Mouse (Mus musculus): ENCODE results near the gene Ncor2. TPM values are rescaled to one million over a fixed set of nuclear protein-coding genes. Genes with fewer than 3 reads are reported as not detected.
A peak's percentile ranks its signal among the peaks of the same experiment; 100 is the strongest.

Ncor2 gene
- polyA plus RNA-seq, 1 experiment from 2014 or later, result 36.5 TPM

DNA sequence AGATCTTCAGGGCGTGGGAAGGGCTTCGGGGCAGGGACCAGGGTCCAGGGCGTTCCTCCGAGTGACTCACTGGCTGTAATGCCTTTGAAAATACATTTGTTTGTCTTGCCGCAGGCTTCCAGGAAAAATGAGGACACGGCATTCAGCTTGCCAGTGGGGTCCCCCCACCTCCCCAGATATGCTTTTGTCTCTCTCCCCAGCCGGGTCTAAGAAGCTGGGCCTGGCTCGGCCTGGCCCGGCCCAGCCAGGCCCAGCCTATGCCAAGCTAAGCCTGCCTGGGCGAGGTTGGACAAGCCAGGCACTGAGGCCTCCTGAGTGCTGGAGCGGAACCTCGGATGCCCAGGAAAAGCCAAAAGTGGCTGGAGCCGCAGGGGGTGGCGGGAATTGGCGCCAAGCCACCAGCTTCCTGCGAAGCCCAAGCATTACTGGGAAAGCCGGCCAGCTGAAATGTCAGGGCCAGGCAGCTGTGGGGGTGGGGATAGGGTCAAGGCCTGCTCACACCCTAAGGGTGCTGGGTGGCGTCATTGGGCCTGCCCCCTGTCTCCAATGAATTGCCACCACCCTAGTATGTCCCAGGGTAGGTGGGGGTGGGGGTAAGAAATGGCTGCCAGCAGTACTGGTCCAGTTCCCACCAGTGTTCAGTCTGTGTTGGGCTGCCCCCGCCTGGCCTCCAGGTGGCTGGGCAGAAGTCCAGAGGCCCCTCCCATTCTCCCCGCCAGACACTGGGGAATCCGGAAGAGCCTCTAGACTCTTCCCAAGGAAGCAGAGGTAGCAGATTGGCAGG lies 97.5 kb downstream of the Ncor2 start:
- 45% methylated on average over 21 of the region's 21 CpGs for WGBS
- peak; percentile 91 for DNase-seq
- Histone ChIP-seq H3K4me1 (ENCODE audit: insufficient read depth) (peaks cover 11% of the 10 kb centered on the region), H3K27me3 (ENCODE audit: insufficient read depth, low read length) (no peaks in the 10 kb centered on the region), H3K4me3 (ENCODE audit: low read depth, low read length) (no peak overlapping the region), H3K27ac (ENCODE audit: low read depth) (peak overlapping the region; percentile 80), H3K9me3 (ENCODE audit: low read depth, low read length) (no peaks in the 10 kb centered on the region), H3K36me3 (ENCODE audit: insufficient read depth) (peaks cover 96% of the 10 kb centered on the region), H3K4me2 (no peak overlapping the region), H3K9ac (peak overlapping the region; percentile 11; the same call in 1 of the 2 replicates)
- TF ChIP-seq CTCF (IDR thresholded peaks at IDR 0.05; ENCODE audit: low read depth), result 0 out of 2 replicates have a peak, but pooled peaks have one; percentile 8
- ATAC-seq (ENCODE audit: insufficient read depth), result peak; percentile 85

DNA sequence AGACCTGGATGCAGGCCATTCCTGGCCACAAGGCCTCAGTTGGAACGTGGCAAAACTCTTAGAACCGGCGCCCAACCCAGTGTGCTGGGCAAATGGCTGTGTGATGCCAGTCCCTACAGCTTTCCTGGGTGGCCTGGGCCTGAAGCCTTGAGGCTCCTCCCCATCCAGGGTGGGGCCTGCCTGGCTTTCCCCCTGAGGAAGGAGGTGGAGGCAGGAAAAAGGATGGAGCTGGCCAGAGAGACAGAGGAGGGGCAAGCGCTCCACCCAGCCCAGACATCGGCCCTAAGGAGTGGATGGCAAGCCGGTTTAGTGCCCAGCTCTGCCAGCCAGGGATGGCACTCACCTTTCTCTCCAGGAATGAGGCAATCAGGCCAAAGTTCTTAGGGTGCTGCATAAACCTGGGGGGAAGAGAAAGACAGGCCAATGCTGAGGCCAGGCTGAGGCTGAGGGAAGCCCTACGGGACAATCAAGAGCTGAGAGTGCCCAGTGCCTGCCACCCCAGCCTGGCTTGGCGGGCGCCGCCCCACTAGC lies 98.2 kb downstream of the Ncor2 start:
- no peak for TF ChIP-seq CTCF (IDR thresholded peaks at IDR 0.05; ENCODE audit: low read depth)

GRCm38 (mm10) chr5:125080352-125080751 lies 98.7 kb downstream of the Ncor2 start:
- peaks cover 91% of the 10 kb centered on the region for H3K36me3 ChIP-seq (ENCODE audit: insufficient read depth)
- no peak for TF ChIP-seq CTCF (IDR thresholded peaks at IDR 0.05; ENCODE audit: low read depth)
- H3K27me3 ChIP-seq (ENCODE audit: insufficient read depth, low read length), result no peaks in the 10 kb centered on the region
- H3K27ac ChIP-seq (ENCODE audit: low read depth), result no peak overlapping the region
- H3K9me3 ChIP-seq (ENCODE audit: low read depth, low read length), result no peaks in the 10 kb centered on the region
- ATAC-seq (ENCODE audit: insufficient read depth) (no peak), DNase-seq (no peak)
- H3K4me2 ChIP-seq, result no peak overlapping the region
- no peak overlapping the region for H3K4me3 ChIP-seq (ENCODE audit: low read depth, low read length)
- H3K9ac ChIP-seq, result no peak overlapping the region
- H3K4me1 ChIP-seq (ENCODE audit: insufficient read depth), result peaks cover 11% of the 10 kb centered on the region
- WGBS, result 88% methylated on average over 4 of the region's 4 CpGs

More for the DNA sequence above, 98.2 kb downstream of the Ncor2 start:
- Histone ChIP-seq H3K27ac (ENCODE audit: low read depth) (peak overlapping the region; percentile 80), H3K9me3 (ENCODE audit: low read depth, low read length) (no peaks in the 10 kb centered on the region), H3K4me1 (ENCODE audit: insufficient read depth) (peaks cover 11% of the 10 kb centered on the region), H3K4me3 (ENCODE audit: low read depth, low read length) (no peak overlapping the region), H3K4me2 (no peak overlapping the region), H3K36me3 (ENCODE audit: insufficient read depth) (peaks cover 92% of the 10 kb centered on the region), H3K27me3 (ENCODE audit: insufficient read depth, low read length) (no peaks in the 10 kb centered on the region), H3K9ac (peak overlapping the region; percentile 11; the same call in 1 of the 2 replicates)
- 84% methylated on average over 10 of the region's 10 CpGs for WGBS
- DNase-seq (no peak), ATAC-seq (ENCODE audit: insufficient read depth) (0 out of 2 replicates have a peak, but pooled peaks have one; percentile 5)

DNA sequence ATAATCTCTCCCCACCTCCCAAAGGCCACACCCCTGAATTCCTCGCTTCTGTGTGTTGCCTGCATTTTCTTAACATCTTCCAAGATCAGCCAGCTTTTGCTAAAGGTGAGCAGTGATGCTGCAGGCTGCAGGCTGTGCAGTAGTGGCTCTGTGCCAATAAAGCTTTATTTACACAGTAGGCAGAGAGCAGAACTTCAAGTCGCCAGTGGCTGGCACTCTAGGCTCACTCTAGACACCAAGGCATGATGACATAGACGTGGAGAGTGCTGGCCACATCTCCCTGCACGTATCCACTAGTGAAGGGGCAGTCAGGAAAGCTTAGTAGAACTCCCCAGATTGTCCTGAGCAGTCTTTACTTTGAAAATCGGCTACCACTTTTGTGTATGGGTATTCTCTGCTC lies 100.8 kb downstream of the Ncor2 start:
- H3K27me3 ChIP-seq (ENCODE audit: insufficient read depth, low read length), result no peaks in the 10 kb centered on the region
- no peak overlapping the region for H3K4me3 ChIP-seq (ENCODE audit: low read depth, low read length)
- H3K4me2 ChIP-seq, result no peak overlapping the region
- peak; percentile 26; the same call in 1 of the 2 replicates for TF ChIP-seq CTCF (IDR thresholded peaks at IDR 0.05; ENCODE audit: low read depth)
- H3K9me3 ChIP-seq (ENCODE audit: low read depth, low read length), result no peaks in the 10 kb centered on the region
- 63% methylated on average over 5 of the region's 5 CpGs for WGBS
- ATAC-seq (ENCODE audit: insufficient read depth) (no peak), DNase-seq (peak; percentile 41)
- peaks cover 78% of the 10 kb centered on the region for H3K36me3 ChIP-seq (ENCODE audit: insufficient read depth)
- H3K4me1 ChIP-seq (ENCODE audit: insufficient read depth), result peaks cover 11% of the 10 kb centered on the region
- H3K9ac ChIP-seq, result no peak overlapping the region
- no peak overlapping the region for H3K27ac ChIP-seq (ENCODE audit: low read depth)

DNA sequence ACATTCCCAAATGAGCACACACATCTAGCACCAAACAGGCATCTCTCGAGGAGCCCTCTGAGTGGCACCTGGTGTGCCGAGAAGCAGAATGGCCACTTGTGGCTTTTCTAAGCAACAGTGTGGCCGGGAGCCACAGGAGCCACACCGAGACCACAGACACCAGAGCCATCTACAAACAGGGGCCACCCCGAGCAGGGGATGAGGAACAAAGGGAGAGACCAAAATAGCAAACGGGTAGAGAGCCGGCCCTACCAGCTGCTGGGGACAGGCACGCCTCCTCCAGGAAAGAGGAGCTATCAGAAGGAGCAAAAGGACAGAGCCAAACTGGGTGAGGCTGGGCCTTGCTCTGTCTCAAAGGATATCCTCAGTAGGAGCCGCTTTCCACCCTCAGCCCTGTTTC lies 102.8 kb downstream of the Ncor2 start:
- H3K9ac ChIP-seq, result no peak overlapping the region
- no peaks in the 10 kb centered on the region for H3K27me3 ChIP-seq (ENCODE audit: insufficient read depth, low read length)
- WGBS, result 73% methylated on average over 9 of the region's 9 CpGs
- H3K4me1 ChIP-seq (ENCODE audit: insufficient read depth), result peaks cover 19% of the 10 kb centered on the region
- ATAC-seq (ENCODE audit: insufficient read depth), result no peak
- H3K27ac ChIP-seq (ENCODE audit: low read depth), result no peak overlapping the region
- DNase-seq, result no peak
- H3K4me2 ChIP-seq, result no peak overlapping the region
- no peaks in the 10 kb centered on the region for H3K9me3 ChIP-seq (ENCODE audit: low read depth, low read length)
- TF ChIP-seq CTCF (IDR thresholded peaks at IDR 0.05; ENCODE audit: low read depth), result no peak
- H3K4me3 ChIP-seq (ENCODE audit: low read depth, low read length), result no peak overlapping the region
- peaks cover 66% of the 10 kb centered on the region for H3K36me3 ChIP-seq (ENCODE audit: insufficient read depth)

- peaks cover 18% of the 10 kb centered on the region for H3K4me1 ChIP-seq (ENCODE audit: insufficient read depth)
- no peak for ATAC-seq (ENCODE audit: insufficient read depth)
Observed at GRCm38 (mm10) chr5:125074571-125075171, 104.3 kb downstream of the Ncor2 start.

GRCm38 (mm10) chr5:125073896-125074295 lies 105.1 kb downstream of the Ncor2 start:
- TF ChIP-seq CTCF (IDR thresholded peaks at IDR 0.05; ENCODE audit: low read depth), result no peak
- Histone ChIP-seq H3K27ac (ENCODE audit: low read depth) (no peak overlapping the region), H3K27me3 (ENCODE audit: insufficient read depth, low read length) (no peaks in the 10 kb centered on the region), H3K36me3 (ENCODE audit: insufficient read depth) (peaks cover 45% of the 10 kb centered on the region), H3K9me3 (ENCODE audit: low read depth, low read length) (no peaks in the 10 kb centered on the region), H3K4me2 (no peak overlapping the region), H3K4me3 (ENCODE audit: low read depth, low read length) (no peak overlapping the region), H3K9ac (no peak overlapping the region), H3K4me1 (ENCODE audit: insufficient read depth) (peaks cover 21% of the 10 kb centered on the region)
- WGBS, result 86% methylated on average over 8 of the region's 8 CpGs
- no peak for DNase-seq
- ATAC-seq (ENCODE audit: insufficient read depth), result no peak

More at GRCm38 (mm10) chr5:125074571-125075171, 104.3 kb downstream of the Ncor2 start:
- no peak for TF ChIP-seq CTCF (IDR thresholded peaks at IDR 0.05; ENCODE audit: low read depth)
- H3K4me3 ChIP-seq (ENCODE audit: low read depth, low read length), result no peak overlapping the region
- no peak overlapping the region for H3K9ac ChIP-seq
- H3K27me3 ChIP-seq (ENCODE audit: insufficient read depth, low read length), result no peaks in the 10 kb centered on the region
- DNase-seq, result no peak
- peaks cover 52% of the 10 kb centered on the region for H3K36me3 ChIP-seq (ENCODE audit: insufficient read depth)
- H3K9me3 ChIP-seq (ENCODE audit: low read depth, low read length), result no peaks in the 10 kb centered on the region
- WGBS, result 60% methylated on average over 10 of the region's 10 CpGs
- H3K4me2 ChIP-seq, result no peak overlapping the region
- no peak overlapping the region for H3K27ac ChIP-seq (ENCODE audit: low read depth)

Data from lung, embryonic 14.5 days (tissue).